Mouse (Mus musculus): ENCODE data around the gene Rec8. TPM values are rescaled to one million over a fixed set of nuclear protein-coding genes. Genes with fewer than 3 reads are reported as not detected.
A peak's percentile ranks its signal among the peaks of the same experiment; 100 is the strongest.

Rec8 gene
- polyA plus RNA-seq, 1 experiment from 2014 or later = 15.1 TPM

- Histone ChIP-seq H3K27me3 (no peaks in the 10 kb centered on the region), H3K9me3 (no peaks in the 10 kb centered on the region), H3K9ac (no peak overlapping the region), H3K4me1 (replicated peaks) (no peaks in the 10 kb centered on the region), H3K4me3 (no peak overlapping the region), H3K27ac (no peak overlapping the region), H3K4me2 (no peak overlapping the region), H3K36me3 (peaks cover 2% of the 10 kb centered on the region; the same call in 1 of the 2 replicates)
- ATAC-seq (ENCODE audit: low FRiP score) = no peak
- WGBS = 92% methylated on average over 7 of the region's 7 CpGs
Observed at GRCm38 (mm10) chr14:55651528-55651927, 33.7 kb downstream of the Rec8 start.

DNA sequence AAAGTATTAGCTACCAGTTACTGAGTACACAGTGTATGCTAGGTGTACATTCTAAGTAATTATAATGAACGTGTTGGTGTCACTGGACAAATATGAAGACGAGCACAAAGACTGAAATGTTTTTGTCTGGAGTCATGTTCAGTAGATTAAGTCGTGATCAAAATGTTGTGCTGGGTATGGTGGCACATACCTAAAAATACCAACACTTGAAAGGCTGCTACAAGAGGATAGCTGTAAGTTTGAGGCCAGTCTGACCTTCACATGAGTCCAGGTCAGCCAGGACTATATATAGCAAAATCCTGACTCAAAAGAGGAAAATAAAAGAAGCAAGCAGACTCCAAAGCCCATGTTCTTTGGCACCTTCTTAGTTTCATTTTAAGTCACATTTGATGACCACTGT is 39.1 kb downstream of the Rec8 start:
- Histone ChIP-seq H3K4me2 (no peak overlapping the region), H3K4me1 (replicated peaks) (peaks cover 15% of the 10 kb centered on the region), H3K36me3 (peaks cover 18% of the 10 kb centered on the region), H3K27me3 (no peaks in the 10 kb centered on the region), H3K9ac (no peak overlapping the region), H3K9me3 (no peaks in the 10 kb centered on the region), H3K27ac (no peak overlapping the region), H3K4me3 (no peak overlapping the region)
- ATAC-seq (ENCODE audit: low FRiP score) = no peak
- 88% methylated on average over 3 of the region's 3 CpGs for WGBS

DNA sequence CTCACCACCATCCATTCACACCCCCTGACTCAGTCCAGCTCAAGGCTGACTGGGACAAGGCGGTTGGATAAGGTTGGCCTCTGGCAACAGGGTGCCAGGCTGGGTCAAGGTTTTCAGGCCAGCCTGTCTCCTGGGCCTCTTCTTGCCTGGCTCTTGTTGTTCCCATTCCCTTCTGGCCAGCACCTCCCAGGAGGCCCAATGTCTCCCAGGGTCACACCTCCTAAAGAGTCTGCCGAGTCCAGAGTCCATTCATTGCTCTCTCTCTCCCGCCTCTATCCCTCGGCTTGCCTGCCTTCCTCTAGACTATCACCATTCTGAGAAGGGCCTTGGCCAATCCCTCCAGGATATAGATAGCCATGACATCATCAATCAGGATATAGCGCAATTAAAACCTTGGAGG is 40.2 kb downstream of the Rec8 start:
- peaks cover 15% of the 10 kb centered on the region for H3K4me1 ChIP-seq (replicated peaks)
- H3K4me2 ChIP-seq = no peak overlapping the region
- peaks cover 26% of the 10 kb centered on the region for H3K36me3 ChIP-seq
- H3K4me3 ChIP-seq = no peak overlapping the region
- no peaks in the 10 kb centered on the region for H3K9me3 ChIP-seq
- no peaks in the 10 kb centered on the region for H3K27me3 ChIP-seq
- ATAC-seq (ENCODE audit: low FRiP score) = no peak
- WGBS = 88% methylated on average over 5 of the region's 5 CpGs
- no peak overlapping the region for H3K27ac ChIP-seq
- no peak overlapping the region for H3K9ac ChIP-seq

GRCm38 (mm10) chr14:55659960-55660573 is 42.2 kb downstream of the Rec8 start, which contains the start of gene Mdp1:
Gene Mdp1 (minus strand): TSS chr14:55660508.
- Histone ChIP-seq H3K27ac (peak within 1 kb of the TSS; percentile 88), H3K27me3 (no peaks in the 10 kb centered on the region), H3K9me3 (no peaks in the 10 kb centered on the region), H3K4me3 (peak within 1 kb of the TSS; percentile 69), H3K4me2 (peak within 1 kb of the TSS; percentile 64), H3K9ac (peak within 1 kb of the TSS; percentile 81), H3K36me3 (peaks cover 31% of the 10 kb centered on the region), H3K4me1 (replicated peaks) (peaks cover 15% of the 10 kb centered on the region)
- WGBS = under 1% methylated on average over 39 of the region's 39 CpGs
- peak; percentile 96 for ATAC-seq (ENCODE audit: low FRiP score)

GRCm38 (mm10) chr14:55660636-55661035 is 42.8 kb downstream of the Rec8 start:
- Histone ChIP-seq H3K9ac (0 out of 2 replicates have a peak overlapping the region, but pooled peaks have one; percentile 81), H3K4me3 (peak overlapping the region; percentile 69), H3K27ac (no peak overlapping the region; the same call in 1 of the 2 replicates), H3K4me1 (replicated peaks) (peaks cover 15% of the 10 kb centered on the region), H3K27me3 (no peaks in the 10 kb centered on the region), H3K9me3 (no peaks in the 10 kb centered on the region), H3K4me2 (peak overlapping the region; percentile 64), H3K36me3 (peaks cover 33% of the 10 kb centered on the region)
- WGBS = 48% methylated on average over 2 of the region's 2 CpGs
- ATAC-seq (ENCODE audit: low FRiP score) = peak; percentile 50

DNA sequence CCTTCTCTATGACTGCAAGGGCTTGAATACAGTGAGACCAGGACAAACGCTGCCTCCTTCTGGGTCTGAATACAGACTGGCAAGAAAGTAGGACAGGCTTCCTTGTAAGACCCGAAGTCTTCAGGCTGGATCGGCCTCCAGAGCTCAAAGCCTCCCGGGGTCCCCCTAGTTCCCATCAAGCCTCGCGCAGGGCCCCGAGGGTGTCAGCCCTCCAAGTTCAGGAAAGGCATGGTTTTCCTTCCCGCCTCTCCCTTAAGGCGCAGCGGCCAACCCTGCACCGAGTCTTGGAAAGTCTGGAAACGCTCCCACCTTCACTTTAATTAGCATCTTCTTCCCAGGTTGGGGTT is 53.6 kb downstream of the Rec8 start:
- peak overlapping the region; percentile 97 for H3K4me2 ChIP-seq
- peak overlapping the region; percentile 86 for H3K9ac ChIP-seq
- H3K4me3 ChIP-seq = peak overlapping the region; percentile 62
- H3K36me3 ChIP-seq = peaks cover 20% of the 10 kb centered on the region
- H3K4me1 ChIP-seq (replicated peaks) = peaks cover 37% of the 10 kb centered on the region
- peak overlapping the region; percentile 93 for H3K27ac ChIP-seq
- 0% methylated on average over 12 of the region's 12 CpGs for WGBS
- H3K9me3 ChIP-seq = no peaks in the 10 kb centered on the region
- peak; percentile 72 for ATAC-seq (ENCODE audit: low FRiP score)
- no peaks in the 10 kb centered on the region for H3K27me3 ChIP-seq

GRCm38 (mm10) chr14:55671833-55672740 is 54.2 kb downstream of the Rec8 start, which contains the start of the genes Gmpr2 and Nedd8:
Gene Gmpr2 (plus strand): TSS chr14:55671941.
Gene Nedd8 (minus strand): TSS chr14:55672124.
- WGBS = under 1% methylated on average over 38 of the region's 38 CpGs
- ATAC-seq (ENCODE audit: low FRiP score) = peak; percentile 99
- H3K9me3 ChIP-seq = no peaks in the 10 kb centered on the region

DNA sequence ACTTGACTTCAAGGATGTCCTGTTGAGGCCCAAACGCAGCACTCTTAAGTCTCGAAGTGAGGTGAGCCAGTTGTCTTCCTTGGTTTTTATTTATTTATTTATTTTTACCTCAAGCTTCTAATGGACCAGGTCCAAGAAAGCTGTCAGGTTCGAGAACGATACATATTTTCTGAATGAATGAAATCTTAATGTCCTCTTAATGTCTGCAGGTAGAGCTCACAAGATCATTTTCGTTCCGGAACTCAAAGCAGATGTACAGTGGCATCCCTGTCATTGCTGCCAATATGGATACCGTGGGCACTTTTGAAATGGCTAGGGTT is 54.9 kb downstream of the Rec8 start:
- 87% methylated on average over 7 of the region's 7 CpGs for WGBS
- peak overlapping the region; percentile 93 for H3K27ac ChIP-seq
- H3K4me3 ChIP-seq = peak overlapping the region; percentile 62
- peak overlapping the region; percentile 97 for H3K4me2 ChIP-seq
- H3K27me3 ChIP-seq = no peaks in the 10 kb centered on the region
- peaks cover 37% of the 10 kb centered on the region for H3K4me1 ChIP-seq (replicated peaks)
- H3K9ac ChIP-seq = peak overlapping the region; percentile 70
- H3K36me3 ChIP-seq = peaks cover 33% of the 10 kb centered on the region
- ATAC-seq (ENCODE audit: low FRiP score) = no peak
- no peaks in the 10 kb centered on the region for H3K9me3 ChIP-seq

More at GRCm38 (mm10) chr14:55671833-55672740, 54.2 kb downstream of the Rec8 start, which contains the start of the genes Gmpr2 and Nedd8:
- H3K27ac ChIP-seq = peak within 1 kb of the TSS; percentile 93
- peaks cover 37% of the 10 kb centered on the region for H3K4me1 ChIP-seq (replicated peaks)
- H3K36me3 ChIP-seq = peaks cover 27% of the 10 kb centered on the region
- peak within 1 kb of the TSS; percentile 62 for H3K4me3 ChIP-seq
- no peaks in the 10 kb centered on the region for H3K27me3 ChIP-seq
- H3K4me2 ChIP-seq = peak within 1 kb of the TSS; percentile 97
- H3K9ac ChIP-seq = peak within 1 kb of the TSS; percentile 86

Other genes with a start within 250 kb of the Rec8 start
- gene Dhrs4, start 139.3 kb upstream of the Rec8 start, polyA plus RNA-seq (2015; fragmentation: Nextera tagmentation; extraction: Ambion mirVana) = 24.4 and 30.9 TPM in 2 replicates
- gene Carmil3, start 127.4 kb upstream of the Rec8 start, polyA plus RNA-seq (2015; fragmentation: Nextera tagmentation; extraction: Ambion mirVana) = 21.6 and 22.1 TPM in 2 replicates
- gene Cpne6, start 107.6 kb upstream of the Rec8 start, polyA plus RNA-seq (2015; fragmentation: Nextera tagmentation; extraction: Ambion mirVana) = 2.4 and 2.5 TPM in 2 replicates
- 0.05 and 0.10 TPM in 2 replicates for gene Nrl, start 93.1 kb upstream of the Rec8 start, polyA plus RNA-seq (2015; fragmentation: Nextera tagmentation; extraction: Ambion mirVana)
- gene Pck2, start 77.8 kb upstream of the Rec8 start, polyA plus RNA-seq (2015; fragmentation: Nextera tagmentation; extraction: Ambion mirVana) = 20.7 and 21.5 TPM in 2 replicates
- gene Dcaf11, start 58.0 kb upstream of the Rec8 start, polyA plus RNA-seq (2015; fragmentation: Nextera tagmentation; extraction: Ambion mirVana) = 124 and 130 TPM in 2 replicates
- 0.71 and 2.0 TPM in 2 replicates for gene A730061H03Rik, start 57.6 kb upstream of the Rec8 start, polyA plus RNA-seq (2015; fragmentation: Nextera tagmentation; extraction: Ambion mirVana)
- 0.40 and 0.54 TPM in 2 replicates for gene Fitm1, start 42.4 kb upstream of the Rec8 start, polyA plus RNA-seq (2015; fragmentation: Nextera tagmentation; extraction: Ambion mirVana)
- 188 TPM in 2 replicates for gene Psme1, start 39.9 kb upstream of the Rec8 start, polyA plus RNA-seq (2015; fragmentation: Nextera tagmentation; extraction: Ambion mirVana)
- 15.7 and 20.4 TPM in 2 replicates for gene Emc9, start 32.7 kb upstream of the Rec8 start, polyA plus RNA-seq (2015; fragmentation: Nextera tagmentation; extraction: Ambion mirVana)
- gene Psme2, start 26.9 kb upstream of the Rec8 start, polyA plus RNA-seq (2015; fragmentation: Nextera tagmentation; extraction: Ambion mirVana) = 198 and 215 TPM in 2 replicates
- 18.8 and 20.8 TPM in 2 replicates for gene Rnf31, start 26.3 kb upstream of the Rec8 start, polyA plus RNA-seq (2015; fragmentation: Nextera tagmentation; extraction: Ambion mirVana)
- 9.0 and 10.0 TPM in 2 replicates for gene Irf9, start 14.5 kb upstream of the Rec8 start, polyA plus RNA-seq (2015; fragmentation: Nextera tagmentation; extraction: Ambion mirVana)
- 86.1 and 96.7 TPM in 2 replicates for gene Ipo4, start 17.9 kb downstream of the Rec8 start, polyA plus RNA-seq (2015; fragmentation: Nextera tagmentation; extraction: Ambion mirVana)
- 2.2 and 2.8 TPM in 2 replicates for gene Gm49378, start 19.9 kb downstream of the Rec8 start, polyA plus RNA-seq (2015; fragmentation: Nextera tagmentation; extraction: Ambion mirVana)
- 58.5 and 65.8 TPM in 2 replicates for gene Tm9sf1, start 25.8 kb downstream of the Rec8 start, polyA plus RNA-seq (2015; fragmentation: Nextera tagmentation; extraction: Ambion mirVana)
- gene Tssk4, start 32.1 kb downstream of the Rec8 start, polyA plus RNA-seq (2015; fragmentation: Nextera tagmentation; extraction: Ambion mirVana) = 0.41 and 0.43 TPM in 2 replicates
- 74.7 and 77.5 TPM in 2 replicates for gene Mdp1, start 42.5 kb downstream of the Rec8 start, polyA plus RNA-seq (2015; fragmentation: Nextera tagmentation; extraction: Ambion mirVana)
- gene Gmpr2, start 53.9 kb downstream of the Rec8 start, polyA plus RNA-seq (2015; fragmentation: Nextera tagmentation; extraction: Ambion mirVana) = 51.1 and 52.9 TPM in 2 replicates
- 585 and 628 TPM in 2 replicates for gene Nedd8, start 54.1 kb downstream of the Rec8 start, polyA plus RNA-seq (2015; fragmentation: Nextera tagmentation; extraction: Ambion mirVana)
- gene Tinf2, start 63.8 kb downstream of the Rec8 start, polyA plus RNA-seq (2015; fragmentation: Nextera tagmentation; extraction: Ambion mirVana) = 28.0 and 31.8 TPM in 2 replicates
- 0.19 and 0.47 TPM in 2 replicates for gene Tgm1, start 95.9 kb downstream of the Rec8 start, polyA plus RNA-seq (2015; fragmentation: Nextera tagmentation; extraction: Ambion mirVana)
- gene Rabggta, start 104.2 kb downstream of the Rec8 start, polyA plus RNA-seq (2015; fragmentation: Nextera tagmentation; extraction: Ambion mirVana) = 56.4 and 57.0 TPM in 2 replicates
- gene Dhrs1, start 127.7 kb downstream of the Rec8 start, polyA plus RNA-seq (2015; fragmentation: Nextera tagmentation; extraction: Ambion mirVana) = 77.4 and 79.2 TPM in 2 replicates
- gene Nop9, start 127.7 kb downstream of the Rec8 start, polyA plus RNA-seq (2015; fragmentation: Nextera tagmentation; extraction: Ambion mirVana) = 28.7 and 33.5 TPM in 2 replicates
- gene Cideb, start 140.4 kb downstream of the Rec8 start, polyA plus RNA-seq (2015; fragmentation: Nextera tagmentation; extraction: Ambion mirVana) = 0.25 TPM in 2 replicates
- gene Ltb4r2, start 143.4 kb downstream of the Rec8 start, polyA plus RNA-seq (2015; fragmentation: Nextera tagmentation; extraction: Ambion mirVana) = 0.43 and 0.56 TPM in 2 replicates
- gene Ltb4r1, start 147.9 kb downstream of the Rec8 start, polyA plus RNA-seq (2015; fragmentation: Nextera tagmentation; extraction: Ambion mirVana) = 0.32 and 0.74 TPM in 2 replicates
- 5.3 and 6.0 TPM in 2 replicates for gene Adcy4, start 166.1 kb downstream of the Rec8 start, polyA plus RNA-seq (2015; fragmentation: Nextera tagmentation; extraction: Ambion mirVana)
- 2.6 and 3.7 TPM in 2 replicates for gene Ripk3, start 170.8 kb downstream of the Rec8 start, polyA plus RNA-seq (2015; fragmentation: Nextera tagmentation; extraction: Ambion mirVana)
- 10.8 and 12.0 TPM in 2 replicates for gene Nfatc4, start 205.1 kb downstream of the Rec8 start, polyA plus RNA-seq (2015; fragmentation: Nextera tagmentation; extraction: Ambion mirVana)
- gene Nynrin, start 236.0 kb downstream of the Rec8 start, polyA plus RNA-seq (2015; fragmentation: Nextera tagmentation; extraction: Ambion mirVana) = 11.7 and 11.9 TPM in 2 replicates

All from hindbrain, embryonic 13.5 days (tissue).